Mouse (Mus musculus) embryonic facial prominence, embryonic 12.5 days (tissue): ENCODE data around the gene Lmbrd2. TPM values are rescaled to one million over a fixed set of nuclear protein-coding genes. Genes with fewer than 3 reads are reported as not detected.

Source experiments
- ATAC-seq: fragments of 200-750 bp; cut with Nextera tagmentation; 2 replicates; pipeline ENCODE4 v1.8.0; 2017; ENCODE audit not compliant: insufficient number of reproducible peaks, insufficient read depth, low FRiP score, low TSS enrichment
- H3K27ac ChIP-seq: fragments of 300-500 bp; sonication (generic); 2 replicates; pipeline ENCODE4 v1.5.1; 2016; ENCODE audit warnings: mild to moderate bottlenecking
- H3K27me3 ChIP-seq: fragments of 300-500 bp; sonication (generic); 2 replicates; pipeline ENCODE4 v1.6.1; 2016; ENCODE audit warnings: mild to moderate bottlenecking, moderate library complexity
- H3K36me3 ChIP-seq: fragments of 300-500 bp; sonication (generic); 2 replicates; pipeline ENCODE4 v1.6.1; 2016; ENCODE audit warnings: mild to moderate bottlenecking
- H3K4me1 ChIP-seq: fragments of 300-500 bp; sonication (generic); 2 replicates; pipeline ENCODE4 v1.6.1; 2016
- H3K4me2 ChIP-seq: fragments of 300-500 bp; sonication (generic); replicated peaks from 2 replicates; pipeline ENCODE4 v1.6.1; 2016; ENCODE audit warnings: mild to moderate bottlenecking, moderate library complexity
- H3K4me3 ChIP-seq: fragments of 300-500 bp; sonication (generic); 2 replicates; pipeline ENCODE4 v1.5.1; 2016; ENCODE audit warnings: mild to moderate bottlenecking
- H3K9ac ChIP-seq: fragments of 300-500 bp; sonication (generic); 2 replicates; pipeline ENCODE4 v1.6.1; 2016; ENCODE audit warnings: mild to moderate bottlenecking, moderate library complexity
- H3K9me3 ChIP-seq: fragments of 300-500 bp; sonication (generic); 2 replicates; pipeline ENCODE4 v1.6.1; 2016; ENCODE audit warnings: mild to moderate bottlenecking, moderate library complexity
- WGBS: fragments of 180-500 bp; shearing (Covaris S2); methylation state at CpG from one replicate; pipeline ENCODE4 v1.1.7; 2016; 5-methylcytosine and 5-hydroxymethylcytosine counted together
- polyA plus RNA-seq: library from polyadenylated mRNA; unstranded; fragments of >200 nt; fragmentation: Nextera tagmentation; extraction: Ambion mirVana; gene quantifications from 2 replicates; pipeline ENCODE4 v1.2.1, GENCODE M21; 2016

Lmbrd2 gene
- polyA plus RNA-seq, 1 experiment from 2014 or later: 2.5 TPM

GRCm38 (mm10) chr15:9114599-9114998, 25.8 kb upstream of the Lmbrd2 start:
- Histone ChIP-seq H3K4me2 (no peak overlapping the region), H3K4me1 (no peaks in the 10 kb centered on the region), H3K4me3 (no peak overlapping the region), H3K36me3 (peaks cover 72% of the 10 kb centered on the region), H3K27me3 (no peaks in the 10 kb centered on the region), H3K27ac (no peak overlapping the region), H3K9ac (no peak overlapping the region), H3K9me3 (no peaks in the 10 kb centered on the region)
- no peak for ATAC-seq
- WGBS: 54% methylated on average over 5 of the region's 5 CpGs

- Histone ChIP-seq H3K27me3 (no peaks in the 10 kb centered on the region), H3K4me2 (no peak overlapping the region), H3K27ac (no peak overlapping the region), H3K4me1 (no peaks in the 10 kb centered on the region), H3K36me3 (peaks cover 87% of the 10 kb centered on the region), H3K4me3 (no peak overlapping the region), H3K9ac (no peak overlapping the region), H3K9me3 (no peaks in the 10 kb centered on the region)
- 88% methylated on average over 4 of the region's 4 CpGs for WGBS
- ATAC-seq: no peak
Measured at GRCm38 (mm10) chr15:9118852-9119251, 21.5 kb upstream of the Lmbrd2 start.

GRCm38 (mm10) chr15:9120081-9120480, 20.3 kb upstream of the Lmbrd2 start:
- no peaks in the 10 kb centered on the region for H3K9me3 ChIP-seq
- no peak overlapping the region for H3K4me3 ChIP-seq
- 92% methylated on average over 2 of the region's 2 CpGs for WGBS
- no peak overlapping the region for H3K9ac ChIP-seq
- H3K36me3 ChIP-seq: peaks cover 89% of the 10 kb centered on the region
- H3K4me1 ChIP-seq: no peaks in the 10 kb centered on the region
- H3K27me3 ChIP-seq: no peaks in the 10 kb centered on the region
- H3K27ac ChIP-seq: no peak overlapping the region
- no peak overlapping the region for H3K4me2 ChIP-seq
- ATAC-seq: no peak

GRCm38 (mm10) chr15:9122989-9123388, 17.4 kb upstream of the Lmbrd2 start:
- no peaks in the 10 kb centered on the region for H3K9me3 ChIP-seq
- no peak overlapping the region for H3K4me2 ChIP-seq
- no peak overlapping the region for H3K27ac ChIP-seq
- 88% methylated on average over 4 of the region's 4 CpGs for WGBS
- H3K27me3 ChIP-seq: no peaks in the 10 kb centered on the region
- no peak for ATAC-seq
- H3K9ac ChIP-seq: no peak overlapping the region
- no peak overlapping the region for H3K4me3 ChIP-seq
- peaks cover 81% of the 10 kb centered on the region for H3K36me3 ChIP-seq
- no peaks in the 10 kb centered on the region for H3K4me1 ChIP-seq

- WGBS: 94% methylated on average over 21 of the region's 21 CpGs
- H3K27me3 ChIP-seq: no peaks in the 10 kb centered on the region
- H3K9ac ChIP-seq: no peak overlapping the region
- H3K4me2 ChIP-seq: no peak overlapping the region
- no peak for ATAC-seq
- H3K4me1 ChIP-seq: no peaks in the 10 kb centered on the region
- no peaks in the 10 kb centered on the region for H3K9me3 ChIP-seq
- H3K4me3 ChIP-seq: no peak overlapping the region
- H3K36me3 ChIP-seq: peaks cover 83% of the 10 kb centered on the region
- no peak overlapping the region for H3K27ac ChIP-seq
Measured at GRCm38 (mm10) chr15:9124856-9125255, 15.5 kb upstream of the Lmbrd2 start.

GRCm38 (mm10) chr15:9127051-9127791, 13.1 kb upstream of the Lmbrd2 start:
- no peaks in the 10 kb centered on the region for H3K27me3 ChIP-seq
- H3K4me3 ChIP-seq: no peak overlapping the region
- H3K27ac ChIP-seq: no peak overlapping the region
- H3K4me2 ChIP-seq: no peak overlapping the region
- ATAC-seq: no peak
- peaks cover 7% of the 10 kb centered on the region; the same call in 1 of the 2 replicates for H3K4me1 ChIP-seq
- no peak overlapping the region for H3K9ac ChIP-seq
- peaks cover 83% of the 10 kb centered on the region for H3K36me3 ChIP-seq
- H3K9me3 ChIP-seq: no peaks in the 10 kb centered on the region
- WGBS: 90% methylated on average over 7 of the region's 7 CpGs

GRCm38 (mm10) chr15:9130772-9131498, 9.4 kb upstream of the Lmbrd2 start:
- peak; percentile 76; the same call in 1 of the 2 replicates for ATAC-seq
- peaks cover 67% of the 10 kb centered on the region for H3K36me3 ChIP-seq
- H3K4me2 ChIP-seq: no peak overlapping the region
- H3K9me3 ChIP-seq: no peaks in the 10 kb centered on the region
- 56% methylated on average over 9 of the region's 9 CpGs for WGBS
- no peaks in the 10 kb centered on the region for H3K27me3 ChIP-seq
- no peak overlapping the region for H3K4me3 ChIP-seq
- peak overlapping the region; percentile 65 for H3K27ac ChIP-seq
- H3K9ac ChIP-seq: no peak overlapping the region
- peaks cover 18% of the 10 kb centered on the region; the same call in 1 of the 2 replicates for H3K4me1 ChIP-seq

GRCm38 (mm10) chr15:9131499-9131888, 8.9 kb upstream of the Lmbrd2 start:
- Histone ChIP-seq H3K27me3 (no peaks in the 10 kb centered on the region), H3K9me3 (no peaks in the 10 kb centered on the region), H3K4me3 (no peak overlapping the region), H3K9ac (no peak overlapping the region), H3K4me2 (no peak overlapping the region), H3K27ac (peak overlapping the region; percentile 65), H3K36me3 (peaks cover 70% of the 10 kb centered on the region), H3K4me1 (peaks cover 18% of the 10 kb centered on the region; the same call in 1 of the 2 replicates)
- WGBS: 82% methylated on average over 4 of the region's 4 CpGs
- no peak for ATAC-seq

- H3K4me1 ChIP-seq: peaks cover 18% of the 10 kb centered on the region; the same call in 1 of the 2 replicates
- no peak overlapping the region for H3K4me2 ChIP-seq
- peaks cover 74% of the 10 kb centered on the region for H3K36me3 ChIP-seq
- H3K27ac ChIP-seq: no peak overlapping the region
- H3K4me3 ChIP-seq: no peak overlapping the region
- H3K9ac ChIP-seq: no peak overlapping the region
- no peak for ATAC-seq
- 79% methylated on average over 13 of the region's 13 CpGs for WGBS
- H3K9me3 ChIP-seq: no peaks in the 10 kb centered on the region
- no peaks in the 10 kb centered on the region for H3K27me3 ChIP-seq
Measured at GRCm38 (mm10) chr15:9132693-9133443, 7.5 kb upstream of the Lmbrd2 start.

- Histone ChIP-seq H3K9ac (no peak overlapping the region), H3K4me1 (peaks cover 31% of the 10 kb centered on the region; the same call in 1 of the 2 replicates), H3K9me3 (no peaks in the 10 kb centered on the region), H3K4me3 (no peak overlapping the region), H3K27ac (peak overlapping the region; percentile 52; the same call in 1 of the 2 replicates), H3K27me3 (no peaks in the 10 kb centered on the region), H3K36me3 (peaks cover 64% of the 10 kb centered on the region), H3K4me2 (no peak overlapping the region)
- 39% methylated on average over 6 of the region's 6 CpGs for WGBS
- ATAC-seq: peak; percentile 47; the same call in 1 of the 2 replicates
Measured at GRCm38 (mm10) chr15:9134891-9135507, 5.4 kb upstream of the Lmbrd2 start.

- Histone ChIP-seq H3K4me3 (peak overlapping the region; percentile 92), H3K4me2 (peak overlapping the region; percentile 64), H3K9ac (peak overlapping the region; percentile 51), H3K36me3 (peaks cover 42% of the 10 kb centered on the region), H3K27ac (peak overlapping the region; percentile 65; the same call in 1 of the 2 replicates), H3K9me3 (no peaks in the 10 kb centered on the region), H3K4me1 (peaks cover 17% of the 10 kb centered on the region), H3K27me3 (no peaks in the 10 kb centered on the region)
- no peak for ATAC-seq
- 31% methylated on average over 10 of the region's 10 CpGs for WGBS
Measured at GRCm38 (mm10) chr15:9139447-9139846, 903 bp upstream of the Lmbrd2 start.
